Mouse (Mus musculus): ENCODE data around the gene Olfr1224-ps1.
"Not testable (repeated sequence)": the region's sequence is repeated elsewhere in the genome, so short reads cannot be mapped to it uniquely, and the experiment has no call there.

Gene Olfr1224-ps1

DNA sequence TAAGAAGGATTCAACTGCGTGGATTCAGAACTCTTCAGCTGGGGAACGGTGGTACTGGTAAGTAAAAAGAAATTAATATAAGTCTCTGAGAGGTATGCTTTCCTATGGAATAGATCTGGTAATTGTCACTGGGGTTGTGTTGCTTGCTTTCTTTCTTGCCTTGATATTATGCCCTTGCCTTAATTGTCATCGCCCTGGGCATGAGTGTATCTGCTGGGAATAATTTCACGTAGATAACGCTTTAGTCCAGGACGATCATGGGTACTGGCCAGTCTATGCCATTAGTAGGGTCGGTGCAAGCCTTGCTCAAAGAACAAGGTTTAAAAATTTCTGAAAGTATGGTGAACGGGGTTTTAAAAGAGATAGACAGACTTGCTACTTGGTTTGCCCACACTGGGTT is at the start of gene Olfr1224-ps1:
TSS of gene Olfr1224-ps1 (minus strand) at position 101 of the 400 bp plus-strand sequence.
- DNase-seq (ENCODE audit: low spot score): not testable (repeated sequence)

DNA sequence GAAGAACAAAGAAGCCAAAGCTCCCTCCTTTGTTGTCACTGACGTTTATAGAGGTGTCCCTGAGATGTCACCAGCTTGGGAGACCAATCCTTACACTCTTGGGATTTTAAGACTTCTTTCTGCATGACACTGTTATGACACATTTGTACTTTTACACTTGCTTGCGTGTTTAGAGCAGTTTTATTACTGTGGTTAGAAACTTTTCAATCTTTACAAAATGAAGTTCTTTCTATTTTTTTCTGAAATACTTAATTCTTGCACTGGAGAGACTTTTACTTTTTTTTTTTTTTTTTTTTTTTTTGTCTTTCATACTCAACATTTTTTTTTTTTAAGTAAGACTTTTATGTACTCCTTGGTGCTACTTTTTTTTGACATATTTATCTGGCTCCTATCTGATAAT is 36.1 kb upstream of the Olfr1224-ps1 start, which contains the start of gene Olfr1226:
TSS of gene Olfr1226 (minus strand) at position 101 of the 400 bp plus-strand sequence.
- DNase-seq (ENCODE audit: low spot score): no peak

DNA sequence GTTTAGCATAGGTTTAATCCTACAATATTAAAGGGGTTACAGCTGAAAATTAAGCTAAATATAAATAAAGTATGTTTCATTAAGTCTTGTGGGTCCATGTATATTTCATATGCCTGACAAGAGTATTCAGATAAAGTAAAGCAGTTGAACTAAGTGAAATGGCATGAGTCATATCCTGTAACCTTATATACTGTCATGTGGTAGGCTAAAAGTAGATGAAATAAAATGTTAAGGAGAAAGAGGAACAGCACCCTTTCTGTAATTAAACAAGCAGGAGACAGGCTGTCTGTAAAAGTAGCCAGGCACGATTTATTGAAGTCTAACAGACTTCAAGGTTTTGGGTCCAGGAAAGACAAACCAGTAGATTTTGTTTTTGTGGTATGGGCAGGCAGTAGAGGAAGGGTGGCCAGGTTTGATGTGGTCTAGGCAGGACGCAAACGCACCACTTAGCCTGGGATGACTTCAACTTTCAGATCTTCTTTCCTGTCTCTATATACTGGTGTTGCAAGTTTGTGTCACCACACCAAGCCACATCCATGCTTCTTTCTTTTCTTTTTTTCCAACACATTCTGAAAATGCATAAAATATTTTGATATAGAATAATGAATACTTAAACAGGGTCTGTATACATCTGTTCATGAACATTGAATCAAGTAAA is 32.6 kb upstream of the Olfr1224-ps1 start:
- DNase-seq (ENCODE audit: low spot score): no peak

DNA sequence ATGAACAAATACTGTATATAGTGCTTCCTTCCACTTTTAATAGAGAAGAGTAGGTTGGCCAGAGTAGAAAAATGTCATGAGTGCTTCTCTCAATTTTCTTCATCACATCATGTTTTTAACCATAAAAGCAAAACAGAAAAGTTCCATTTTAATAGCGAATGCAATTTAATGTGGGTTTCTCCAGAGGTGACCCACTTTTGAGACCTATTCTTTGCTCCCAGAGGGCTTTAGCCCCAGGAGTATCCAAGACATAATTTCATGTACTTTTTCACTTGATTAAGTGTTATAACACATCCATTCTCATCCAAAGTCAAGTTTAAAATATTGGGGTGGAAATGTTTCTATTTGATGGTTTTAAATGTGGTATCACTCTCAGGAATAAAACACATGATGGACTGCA is 10.7 kb upstream of the Olfr1224-ps1 start, which contains the start of gene Olfr1225:
TSS of gene Olfr1225 (minus strand) at position 101 of the 400 bp plus-strand sequence.
- no peak for DNase-seq (ENCODE audit: low spot score)

DNA sequence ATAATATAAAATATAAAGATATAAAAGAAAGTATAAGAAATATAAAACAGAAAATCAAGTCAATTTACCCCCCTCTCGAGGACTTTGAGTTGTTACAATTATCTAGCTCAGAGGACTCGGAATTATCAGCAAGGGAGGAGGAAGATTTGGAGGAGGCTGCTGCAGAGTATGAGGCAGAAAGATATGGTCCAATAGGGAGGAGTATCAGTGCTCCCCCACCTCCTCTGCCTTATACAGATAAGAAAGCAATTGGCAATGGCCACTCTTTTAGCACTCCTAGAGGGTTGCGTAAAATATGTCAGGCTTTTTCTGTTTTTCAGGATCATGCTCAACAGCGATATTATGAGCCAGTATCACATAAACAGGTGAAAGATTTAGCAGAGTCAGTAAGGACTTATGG is 820 bp upstream of the Olfr1224-ps1 start:
- DNase-seq (ENCODE audit: low spot score): not testable (repeated sequence)

DNA sequence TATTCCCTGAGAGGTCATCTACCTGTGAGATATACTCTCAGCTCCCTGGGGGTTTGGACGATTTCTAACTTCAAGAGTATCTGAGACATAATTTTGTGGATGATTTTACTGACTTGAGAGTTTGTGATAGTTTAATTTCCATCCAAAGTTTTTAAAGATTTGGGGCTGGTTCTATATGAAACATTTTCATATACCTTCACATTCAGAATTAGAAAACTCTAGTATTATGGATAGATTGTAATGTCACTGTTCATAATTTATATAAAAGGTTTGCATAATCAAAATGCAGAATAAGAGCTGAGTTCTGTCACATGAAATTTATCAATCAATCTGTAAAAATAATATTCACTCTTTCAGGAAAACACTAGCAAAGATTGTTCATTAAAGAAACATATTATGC is 12.4 kb downstream of the Olfr1224-ps1 start, which contains the start of gene Olfr1223:
TSS of gene Olfr1223 (minus strand) at position 101 of the 400 bp plus-strand sequence.
- no peak for DNase-seq (ENCODE audit: low spot score)

DNA sequence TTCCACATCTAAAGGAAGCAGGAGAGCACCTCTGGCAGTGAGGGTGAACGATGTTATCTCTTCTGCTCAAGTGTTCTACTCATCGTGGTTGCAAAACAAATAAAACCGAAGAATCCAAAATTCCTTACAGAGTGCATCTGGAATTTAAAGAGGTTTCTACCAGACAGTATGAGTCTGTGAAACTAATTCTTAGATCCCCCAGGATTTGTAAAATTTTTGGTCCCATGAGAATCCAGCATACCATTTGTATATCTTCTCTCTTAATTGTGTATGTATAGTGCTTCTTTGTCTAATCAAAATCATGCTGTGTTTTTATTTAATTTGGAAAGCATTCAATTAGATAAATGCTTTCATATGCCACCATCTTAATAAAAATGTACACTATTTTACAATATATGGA is 30.9 kb downstream of the Olfr1224-ps1 start, which contains the start of gene Olfr1222:
TSS of gene Olfr1222 (minus strand) at position 101 of the 400 bp plus-strand sequence.
- no peak for DNase-seq (ENCODE audit: low spot score)

DNA sequence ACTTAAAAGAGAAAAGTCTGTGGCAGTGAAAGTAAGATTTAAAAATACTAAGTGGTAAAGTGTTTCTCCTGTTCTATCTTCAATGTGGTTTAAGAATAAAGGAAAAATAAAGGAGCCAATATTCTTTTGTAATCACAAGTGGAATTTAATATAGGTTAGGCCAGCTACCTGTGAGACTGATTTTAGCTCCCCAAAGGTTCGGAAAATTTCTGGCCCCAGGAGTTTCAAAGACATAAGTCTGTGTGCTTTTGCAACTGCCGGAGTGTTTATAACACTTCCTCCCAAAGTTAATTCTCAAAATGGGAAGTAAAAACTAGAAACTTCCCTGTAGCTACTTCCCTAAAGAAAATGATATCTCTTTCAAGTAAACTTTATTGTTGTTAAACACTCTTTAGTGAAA is 46.7 kb downstream of the Olfr1224-ps1 start, which contains the start of gene Olfr1221:
TSS of gene Olfr1221 (minus strand) at position 101 of the 400 bp plus-strand sequence.
- no peak for DNase-seq (ENCODE audit: low spot score)

DNA sequence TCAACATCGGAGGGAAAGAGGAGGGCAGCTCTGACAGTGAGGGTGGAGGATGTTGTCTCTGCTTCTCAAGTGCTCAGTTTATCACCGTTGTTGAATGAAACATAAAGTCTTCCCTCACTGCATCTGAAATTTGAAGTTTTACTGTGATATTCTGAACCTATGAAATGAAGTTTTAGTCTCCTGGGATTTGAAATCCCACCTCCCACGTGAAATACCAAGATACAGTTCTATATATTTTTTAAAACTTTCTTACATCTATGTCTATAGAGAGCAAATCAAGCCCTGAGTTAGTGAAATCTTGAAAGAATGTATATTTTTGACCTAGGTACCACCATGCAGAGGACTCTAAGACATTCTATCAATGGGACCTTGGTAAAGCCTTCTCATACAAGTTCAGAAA is 57.2 kb downstream of the Olfr1224-ps1 start, which contains the start of gene Olfr1220:
TSS of gene Olfr1220 (minus strand) at position 101 of the 400 bp plus-strand sequence.
- no peak for DNase-seq (ENCODE audit: low spot score)

DNA sequence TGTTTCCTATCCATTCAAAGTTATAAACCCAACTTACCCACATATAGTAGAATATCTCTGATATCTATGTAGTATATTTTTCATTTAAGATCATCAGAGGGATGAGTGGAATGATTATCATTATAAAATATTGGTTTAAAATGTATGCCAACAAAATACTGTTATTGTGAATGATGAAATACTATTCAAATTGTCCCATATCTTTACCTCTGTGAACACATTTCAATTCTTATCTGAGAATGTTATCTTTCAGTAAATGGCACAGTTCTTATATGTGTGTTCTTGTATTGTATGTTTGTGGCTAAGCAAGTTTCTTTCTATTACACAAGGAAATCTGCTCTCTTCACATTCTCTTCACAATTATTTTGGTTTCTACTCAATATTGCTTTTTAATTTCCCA is 58.2 kb downstream of the Olfr1224-ps1 start:
- DNase-seq (ENCODE audit: low spot score): no peak
